Mouse (Mus musculus) stomach, postnatal 0 days (tissue): ENCODE measurements around the gene C2cd4c.

Experiments
- CTCF ChIP-seq: IDR thresholded peaks from 2 replicates; pipeline ENCODE4 v1.5.1; 2016; ENCODE audit warnings: antibody characterized with exemption, low read depth, mild to moderate bottlenecking, moderate library complexity
- EP300 ChIP-seq: optimal IDR thresholded peaks from 2 replicates; pipeline ENCODE3; 2016; ENCODE audit warnings: antibody characterized with exemption

DNA sequence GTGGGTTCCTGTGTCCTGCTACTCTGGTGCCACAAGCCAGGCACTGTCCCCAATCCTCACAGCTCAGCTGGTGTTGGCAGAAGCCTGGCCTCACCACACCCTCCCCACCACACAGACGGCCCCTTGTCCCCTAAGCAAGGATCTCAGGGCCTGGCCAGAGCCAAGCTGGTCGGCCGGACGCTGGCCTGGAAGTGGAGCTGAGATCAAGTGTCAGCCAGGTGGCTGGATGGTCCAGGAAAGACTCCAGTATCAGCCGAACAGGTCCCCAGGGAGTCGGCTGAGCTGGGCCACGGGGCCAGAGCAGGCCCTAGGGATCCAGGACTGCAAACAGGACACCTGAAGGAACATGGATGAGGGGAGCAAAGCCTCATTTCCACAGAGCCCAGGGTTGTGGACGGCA lies 31.9 kb upstream of the C2cd4c start, which contains the start of gene Odf3l2:
- TF ChIP-seq CTCF: no peak
- TF ChIP-seq EP300: no peak
